Mouse (Mus musculus) embryonic fibroblast, embryonic 13.5 days (primary cell): ENCODE data around the gene Hspa5. TPM values are rescaled to one million over a fixed set of nuclear protein-coding genes. Genes with fewer than 3 reads are reported as not detected.
"Not testable (repeated sequence)": the region's sequence is repeated elsewhere in the genome, so short reads cannot be mapped to it uniquely, and the experiment has no call there.

Experiments
- H3K27ac ChIP-seq: 2 replicates; pipeline ENCODE4 v1.5.1; 2012; ENCODE audit warnings: low read length, control low read depth, inconsistent platforms; ENCODE audit not compliant: insufficient read depth
- H3K4me1 ChIP-seq: 2 replicates; pipeline ENCODE4 v1.6.1; 2011; ENCODE audit warnings: low read length; ENCODE audit not compliant: control insufficient read depth, insufficient read depth
- H3K4me3 ChIP-seq: 2 replicates; pipeline ENCODE4 v1.5.1; 2011; ENCODE audit warnings: mild to moderate bottlenecking, control low read depth, low read length; ENCODE audit not compliant: insufficient read depth
- CTCF ChIP-seq: IDR thresholded peaks from 2 replicates; pipeline ENCODE4 v1.5.1; 2011; ENCODE audit warnings: mild to moderate bottlenecking, control low read depth, low read length, moderate library complexity, borderline replicate concordance; ENCODE audit not compliant: insufficient read depth
- POLR2A ChIP-seq: IDR thresholded peaks from 2 replicates; pipeline ENCODE4 v1.6.1; 2011; ENCODE audit warnings: low read depth, mild to moderate bottlenecking, control low read depth, low read length, moderate library complexity
- polyA plus RNA-seq: library from polyadenylated mRNA; stranded (reverse); fragments of >200 nt; gene quantifications from 2 replicates; pipeline ENCODE4 v1.2.4, GENCODE M21; 2011; ENCODE audit warnings: low read depth; ENCODE audit not compliant: missing spikeins, insufficient read length

Gene Hspa5
- polyA plus RNA-seq, 1 experiment, result 977 TPM

- no peak overlapping the region for H3K27ac ChIP-seq
- H3K4me3 ChIP-seq, result no peak overlapping the region
- peaks cover 10% of the 10 kb centered on the region; the same call in 1 of the 2 replicates for H3K4me1 ChIP-seq
- TF ChIP-seq POLR2A, result no peak
These were observed 33.7 kb downstream of the Hspa5 start for GRCm38 (mm10) chr2:34805364-34805950.

GRCm38 (mm10) chr2:34808057-34808456 lies 36.3 kb downstream of the Hspa5 start:
- TF ChIP-seq POLR2A, result no peak
- TF ChIP-seq CTCF, result no peak
- H3K4me3 ChIP-seq, result no peak overlapping the region
- H3K4me1 ChIP-seq, result peaks cover 10% of the 10 kb centered on the region; the same call in 1 of the 2 replicates
- no peak overlapping the region for H3K27ac ChIP-seq

- peaks cover 8% of the 10 kb centered on the region; the same call in 1 of the 2 replicates for H3K4me1 ChIP-seq
- no peak overlapping the region for H3K27ac ChIP-seq
- TF ChIP-seq POLR2A, result no peak
- TF ChIP-seq CTCF, result no peak
- H3K4me3 ChIP-seq, result no peak overlapping the region
These were observed 37.8 kb downstream of the Hspa5 start for GRCm38 (mm10) chr2:34809568-34809967.

DNA sequence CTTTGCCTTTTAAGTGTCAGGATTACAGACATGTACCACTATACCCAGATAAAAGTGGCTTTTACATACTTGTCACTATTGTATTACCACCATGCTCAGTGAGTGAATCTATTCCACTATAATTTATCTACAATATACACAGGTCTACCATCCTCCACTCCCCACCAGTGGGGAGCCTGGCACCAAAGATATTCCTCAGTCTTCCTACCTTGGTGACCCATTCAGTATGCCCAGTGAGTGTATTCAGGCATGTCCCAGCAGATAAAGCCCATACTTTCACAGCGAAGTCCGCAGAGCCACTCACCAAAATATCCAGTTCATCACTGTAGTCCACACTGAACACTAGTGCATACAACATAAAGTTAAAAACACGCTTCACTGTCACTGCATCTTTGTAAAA lies 39.0 kb downstream of the Hspa5 start:
- TF ChIP-seq POLR2A, result no peak
- no peak for TF ChIP-seq CTCF
- Histone ChIP-seq H3K4me1 (0 out of 2 replicates have a peak, but pooled peaks cover 3% of the 10 kb centered on the region), H3K27ac (no peak overlapping the region), H3K4me3 (no peak overlapping the region)

DNA sequence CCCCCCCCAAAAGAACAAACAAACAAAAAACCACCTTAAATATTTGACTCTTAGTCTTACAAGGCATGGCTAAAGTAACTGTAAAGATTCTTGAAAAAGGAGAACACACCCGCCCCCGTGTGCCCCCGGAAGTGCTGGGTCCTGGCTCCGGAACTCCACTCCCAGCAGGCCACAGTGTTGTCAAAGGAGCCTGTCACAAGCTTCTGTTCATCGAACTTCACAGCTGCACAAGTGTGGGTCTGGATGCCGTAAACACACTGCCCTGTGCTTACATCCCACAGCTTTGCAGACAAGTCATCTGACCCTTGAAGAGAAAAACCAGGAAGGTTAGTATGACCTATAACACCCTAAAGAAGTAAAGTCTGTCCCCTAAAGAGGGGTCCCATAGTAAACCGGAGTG lies 40.9 kb downstream of the Hspa5 start:
- Histone ChIP-seq H3K4me3 (no peak overlapping the region), H3K4me1 (0 out of 2 replicates have a peak, but pooled peaks cover 3% of the 10 kb centered on the region), H3K27ac (no peak overlapping the region)
- TF ChIP-seq CTCF (no peak), POLR2A (no peak)

- not testable (repeated sequence) for H3K4me1 ChIP-seq, H3K4me3 ChIP-seq, H3K27ac ChIP-seq
These were observed 44.1 kb downstream of the Hspa5 start for GRCm38 (mm10) chr2:34815893-34816292.

- Histone ChIP-seq H3K4me3 (no peak overlapping the region), H3K4me1 (no peaks in the 10 kb centered on the region), H3K27ac (no peak overlapping the region)
- TF ChIP-seq CTCF (no peak), POLR2A (no peak)
These were observed 46.7 kb downstream of the Hspa5 start for GRCm38 (mm10) chr2:34818492-34818891.

- peak within 1 kb of the TSS; percentile 14; the same call in 1 of the 2 replicates for H3K27ac ChIP-seq
These were observed 54.2 kb downstream of the Hspa5 start, which contains the start of gene Fbxw2 for GRCm38 (mm10) chr2:34825827-34826459. Fbxw2 (minus strand) TSS chr2:34826311.

DNA sequence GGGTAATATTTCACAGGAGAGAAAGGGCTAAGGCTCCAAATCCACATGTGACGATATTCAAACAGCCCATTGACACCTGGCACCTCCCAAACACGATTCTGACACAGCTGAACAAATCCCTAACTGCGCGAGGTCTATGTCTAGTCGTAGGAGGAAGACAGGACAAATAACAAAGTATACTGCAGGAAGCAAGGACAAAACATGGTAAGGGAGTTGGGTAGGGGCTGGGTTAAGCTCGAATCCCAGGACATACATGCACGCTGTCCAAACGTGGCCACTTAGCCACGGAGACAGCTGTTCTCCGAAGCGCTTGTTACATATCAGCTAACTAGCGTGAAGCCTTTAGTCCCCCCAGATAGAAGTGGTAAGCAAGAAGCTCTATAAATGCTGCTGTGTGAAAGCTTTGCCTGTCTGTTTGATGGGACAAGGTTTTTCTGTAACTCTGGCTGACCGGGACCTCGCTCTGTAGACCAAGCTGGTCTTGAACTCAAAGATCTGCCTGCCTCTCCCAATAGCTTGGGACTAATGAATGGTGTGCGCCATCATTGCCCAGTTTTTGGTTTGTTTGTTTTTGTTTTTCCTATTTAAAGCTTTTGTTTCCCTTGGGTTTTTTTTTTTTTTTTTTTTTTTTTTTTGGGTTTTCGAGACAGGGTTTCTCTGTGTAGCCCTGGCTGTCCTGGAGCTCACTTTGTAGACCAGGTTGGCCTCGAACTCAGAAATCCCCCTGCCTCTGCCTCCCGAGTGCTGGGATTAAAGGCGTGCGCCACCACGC lies 54.9 kb downstream of the Hspa5 start:
- Histone ChIP-seq H3K4me3 (peak overlapping the region; percentile 86), H3K4me1 (peaks cover 3% of the 10 kb centered on the region; the same call in 1 of the 2 replicates), H3K27ac (no peak overlapping the region)
- no peak for TF ChIP-seq CTCF
- peak; percentile 28; the same call in 1 of the 2 replicates for TF ChIP-seq POLR2A

More at GRCm38 (mm10) chr2:34825827-34826459, 54.2 kb downstream of the Hspa5 start, which contains the start of gene Fbxw2:
- TF ChIP-seq POLR2A, result peak; percentile 85
- no peak for TF ChIP-seq CTCF
- peak within 1 kb of the TSS; percentile 86 for H3K4me3 ChIP-seq
- H3K4me1 ChIP-seq, result peaks cover 3% of the 10 kb centered on the region; the same call in 1 of the 2 replicates

Other genes with a start within 250 kb of the Hspa5 start
- gene Gapvd1, start 16.7 kb upstream of the Hspa5 start, polyA plus RNA-seq, result 75.1 and 80.4 TPM in 2 replicates
- gene Rabepk, start 27.9 kb downstream of the Hspa5 start, polyA plus RNA-seq, result 40.7 and 41.3 TPM in 2 replicates
- 65.6 and 73.5 TPM in 2 replicates for gene Fbxw2, start 54.3 kb downstream of the Hspa5 start, polyA plus RNA-seq
- gene Gm34653, start 61.0 kb downstream of the Hspa5 start, polyA plus RNA-seq, result not detected in 2 replicates
- 0.32 TPM in 1 of 2 replicates, not detected in the other for gene Cutal, start 102.4 kb downstream of the Hspa5 start, polyA plus RNA-seq
- gene Psmd5, start 103.0 kb downstream of the Hspa5 start, polyA plus RNA-seq, result 65.7 and 67.6 TPM in 2 replicates
- gene Phf19, start 142.1 kb downstream of the Hspa5 start, polyA plus RNA-seq, result 5.9 and 7.6 TPM in 2 replicates
- gene Traf1, start 189.8 kb downstream of the Hspa5 start, polyA plus RNA-seq, result 2.0 and 2.3 TPM in 2 replicates